Comparison of ENCODE assay signal across 8 mouse cellular contexts in the genomic region with DNA sequence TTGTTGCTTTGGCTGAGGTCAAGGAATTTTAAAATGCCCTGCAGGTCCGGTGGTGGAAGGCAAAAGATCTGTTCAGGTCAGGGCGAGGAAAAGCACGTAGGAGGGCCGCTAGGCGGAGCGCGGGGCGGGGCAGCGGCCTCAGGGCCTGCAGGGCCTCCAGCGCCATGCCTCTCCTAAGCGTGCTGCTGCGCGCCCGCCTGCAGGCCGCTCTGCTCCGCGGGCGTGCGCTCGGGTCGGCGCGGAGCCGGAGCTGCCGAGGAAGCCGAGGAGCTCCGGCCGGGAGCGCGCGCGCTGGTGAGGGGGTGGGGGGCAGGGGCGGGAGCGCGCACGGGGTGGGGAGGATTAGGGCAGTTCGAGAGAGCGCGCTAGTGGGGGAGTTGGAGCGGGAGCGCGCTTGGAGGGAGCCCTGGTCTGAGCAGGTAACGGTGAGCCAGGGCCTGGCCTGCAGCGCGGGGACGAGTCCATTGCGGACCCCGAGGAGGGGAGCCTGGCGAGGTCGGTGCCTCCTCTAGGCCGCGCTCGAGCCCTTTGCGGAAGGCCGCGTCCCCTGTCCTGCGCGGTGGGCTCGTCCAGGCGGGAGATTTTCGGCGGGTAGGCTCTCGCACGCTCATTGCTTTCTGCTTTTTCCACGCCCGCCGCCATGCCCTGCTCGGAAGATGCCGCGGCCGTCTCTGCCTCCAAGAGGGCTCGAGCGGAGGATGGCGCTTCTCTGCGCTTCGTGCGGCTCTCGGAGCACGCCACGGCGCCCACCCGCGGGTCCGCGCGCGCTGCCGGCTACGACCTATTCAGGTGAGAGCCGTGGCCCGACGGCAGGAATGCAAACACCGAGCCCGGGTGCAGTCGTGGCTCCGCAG. TPM values are rescaled to one million over a fixed set of nuclear protein-coding genes. Genes with fewer than 3 reads are reported as not detected.
DNase-seq lines count a peak whose midpoint lies in the region; ATAC-seq lines count a peak whose summit lies in the region.

Gene Dut (plus strand): TSS at position 83 of the 854 bp plus-strand sequence.

- DNase-seq in adipocyte (ENCODE audit: low spot score) = peak; percentile 90
- DNase-seq in embryo, embryonic 10 days (ENCODE audit: low spot score) = peak; percentile 98
- DNase-seq in gastrocnemius, postnatal 10 days = peak; percentile 88
- peak; percentile 95 for DNase-seq in induced T-regulatory cell, adult 2 months (ENCODE audit: low read depth)
- peak; percentile 78 to 90 for DNase-seq in left cerebral cortex, adult 9 months (ENCODE audit: low spot score in 2 of 2)
- peak; percentile 84 for DNase-seq in right cerebral cortex, postnatal 14 days
- DNase-seq in urinary bladder, postnatal 36 days (ENCODE audit: low spot score in 2 of 2) = peak; percentile 90 to 95

- ATAC-seq in megakaryocyte progenitor cell, adult 5-6 weeks (replicated peaks; ENCODE audit: poor library complexity) = peak; percentile 81

RNA-seq across cellular contexts. Expression of gene Dut, which starts in this region (rescaled TPM):
- 10 to 100 TPM; 20.9 to 21.0 TPM for total RNA-seq in gastrocnemius, postnatal 10 days (2021)
- 329 and 339 TPM in 2 replicates for total RNA-seq in megakaryocyte progenitor cell, adult 5-6 weeks (2015)
- total RNA-seq in megakaryocyte progenitor cell, adult 5-6 weeks (2017) = 203 and 242 TPM in 2 replicates

Comparison
In these comparisons a context has a peak if more than half of its experiments do, and no peak if none do; other contexts are left out.
1. Peak in every context shown above with its lines: DNase-seq and ATAC-seq.
2. RNA of gene Dut (total RNA-seq): 203 to 339 TPM in megakaryocyte progenitor cell, adult 5-6 weeks; 20.9 to 21.0 TPM in gastrocnemius, postnatal 10 days; every median in the first group is over 4 times any median in the second.